Mouse (Mus musculus): ENCODE data around the gene Slc8a3. TPM values are rescaled to one million over a fixed set of nuclear protein-coding genes. Genes with fewer than 3 reads are reported as not detected.

Slc8a3 gene
- total and polyA plus RNA-seq, 3 experiments: 0.11 TPM; not detected in 2

DNA sequence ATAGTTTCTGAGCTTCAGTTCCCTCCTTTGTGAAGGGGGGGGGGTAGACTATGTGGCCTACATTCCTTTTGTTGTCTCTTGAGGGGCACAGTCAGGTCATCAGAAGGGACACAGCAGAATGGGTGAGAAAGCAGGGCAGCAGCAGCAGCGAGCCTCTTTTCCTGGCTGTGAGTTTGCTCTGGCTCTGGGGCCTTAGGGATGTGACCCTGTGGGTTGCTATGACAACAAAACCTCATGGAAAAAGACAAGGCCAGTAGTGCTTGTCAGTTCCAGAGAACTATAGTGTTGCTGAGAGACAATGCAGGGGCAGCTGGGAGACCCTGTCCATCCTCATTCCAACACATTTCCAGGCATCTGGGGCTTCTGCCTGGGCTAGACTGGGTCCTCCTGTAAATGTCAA, 129.8 kb downstream of the Slc8a3 start:
- Histone ChIP-seq H3K4me1 (ENCODE audit: control insufficient read depth in 1 of 2, insufficient read depth in 2 of 2) (no peaks in the 10 kb centered on the region; a peak in 1 of 4 replicates), H3K79me2 (replicated peaks; ENCODE audit: control insufficient read depth, extremely low read depth, insufficient read depth, poor library complexity, severe bottlenecking) (no peaks in the 10 kb centered on the region), H3K27me3 (replicated peaks) (peaks cover 71% of the 10 kb centered on the region), H3K4me2 (ENCODE audit: insufficient read depth, low read depth, poor library complexity, severe bottlenecking) (no peak overlapping the region), H3K27ac (ENCODE audit: insufficient read depth, low read depth) (no peak overlapping the region), H3K9me3 (replicated peaks; ENCODE audit: low read length) (no peaks in the 10 kb centered on the region), H3K9ac (ENCODE audit: insufficient read depth, low read depth) (no peak overlapping the region), H3K4me3 (replicated peaks in 1 of 3; ENCODE audit: low read depth in 2 of 3, low read length in 2 of 3, poor library complexity in 1 of 3) (no peak overlapping the region), H3K36me3 (replicated peaks in 1 of 2; ENCODE audit: control insufficient read depth in 1 of 2, insufficient read depth in 1 of 2, low read length in 1 of 2) (no peaks in the 10 kb centered on the region)
- in situ Hi-C loops (cut with MboI; ENCODE audit: low pct_ligation_motif_present, low pct_unique_long_range_greater_than_20kb, low sequenced_read_pairs): loop anchor here (5.0 kb wide), 1 partner anchor 199 kb away; no protein-coding TSS in a partner anchor
- DNase-seq (ENCODE audit: extremely low read depth): no peak
- TF ChIP-seq CHD1 (IDR thresholded peaks at IDR 0.05; ENCODE audit: low read depth, low read length) (no peak), POLR2A (IDR thresholded peaks at IDR 0.05; ENCODE audit: low read depth, low read length) (no peak), TCF12 (IDR thresholded peaks at IDR 0.05; ENCODE audit: low read depth, low read length) (no peak), ZC3H11A (IDR thresholded peaks at IDR 0.05; ENCODE audit: low read depth, low read length) (no peak), ZMIZ1 (IDR thresholded peaks at IDR 0.05; ENCODE audit: low read depth, low read length) (no peak), MAX (IDR thresholded peaks at IDR 0.05; ENCODE audit: low read length) (no peak)
- dilution Hi-C loops (cut with MboI; ENCODE audit: extremely low pct_ligation_motif_present, extremely low pct_unique_long_range_greater_than_20kb, low sequenced_read_pairs): no loop called here

DNA sequence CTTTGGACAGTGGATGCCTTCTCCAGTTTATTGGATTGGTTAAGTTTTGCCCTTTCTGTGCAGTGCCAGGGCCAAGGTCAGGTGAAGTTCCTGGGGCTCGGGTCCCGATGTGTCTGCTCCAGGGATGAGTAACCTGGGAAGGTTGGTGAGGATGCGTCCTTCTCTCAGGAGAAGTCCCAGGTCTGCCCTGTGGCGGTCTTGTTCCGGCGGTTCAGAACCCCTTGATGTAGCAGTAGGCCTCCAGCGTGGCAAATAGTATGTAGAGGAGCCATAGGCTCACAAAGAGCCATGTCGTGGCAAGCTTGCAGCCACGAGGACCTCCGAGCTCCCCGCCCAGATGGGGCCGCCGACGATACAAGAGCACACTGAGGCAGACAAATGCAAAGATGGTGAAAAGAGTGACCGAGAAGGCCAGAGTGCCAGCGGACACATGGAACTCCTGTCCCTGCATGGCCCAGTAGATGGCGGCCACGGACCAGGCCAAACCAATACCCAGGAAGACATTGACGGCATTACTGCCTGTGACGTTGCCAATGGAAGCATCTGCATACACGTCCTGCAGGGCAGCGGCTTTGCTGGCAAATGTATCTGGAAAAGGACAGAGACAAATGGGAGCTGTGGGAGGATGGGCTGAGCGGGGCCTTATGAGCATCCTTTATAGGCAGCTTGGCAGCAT, 133.6 kb downstream of the Slc8a3 start:
- peak; percentile 48 for DNase-seq (ENCODE audit: extremely low read depth)

DNA sequence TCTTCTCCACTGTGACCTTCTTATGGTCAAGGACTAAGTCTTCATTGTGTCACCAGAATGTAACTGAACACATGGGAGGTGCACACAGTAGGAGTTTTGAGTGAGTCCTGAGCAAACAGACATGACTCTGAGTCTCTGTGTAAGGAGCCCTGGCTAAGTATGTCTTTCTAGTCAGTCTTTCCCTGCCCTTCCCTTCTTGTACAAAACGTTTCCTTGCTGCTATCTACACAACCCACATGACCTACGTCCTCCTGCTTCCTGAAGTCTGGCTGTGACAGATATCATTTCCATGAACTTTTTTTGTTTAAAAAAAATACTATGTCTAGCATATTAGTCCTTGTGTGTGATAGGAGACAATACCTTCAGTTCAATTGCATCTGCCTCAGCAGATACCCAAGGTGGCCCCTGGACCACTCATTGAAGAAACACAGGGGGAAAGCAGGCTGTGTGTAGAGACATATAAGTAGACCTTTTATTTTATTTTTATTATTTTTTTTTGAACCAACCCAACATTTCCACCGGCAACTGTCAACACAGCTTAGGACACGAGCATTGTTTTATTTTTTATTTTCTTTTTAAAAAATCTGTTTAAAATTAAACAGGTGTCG, 135.4 kb downstream of the Slc8a3 start:
- in situ Hi-C loops (cut with MboI; ENCODE audit: low pct_ligation_motif_present, low pct_unique_long_range_greater_than_20kb, low sequenced_read_pairs) (no loop called here), dilution Hi-C loops (cut with MboI; ENCODE audit: extremely low pct_ligation_motif_present, extremely low pct_unique_long_range_greater_than_20kb, low sequenced_read_pairs) (no loop called here)
- no peak for DNase-seq (ENCODE audit: extremely low read depth)
- Histone ChIP-seq H3K79me2 (replicated peaks; ENCODE audit: control insufficient read depth, extremely low read depth, insufficient read depth, poor library complexity, severe bottlenecking) (no peaks in the 10 kb centered on the region), H3K9ac (ENCODE audit: insufficient read depth, low read depth) (no peak overlapping the region), H3K27ac (ENCODE audit: insufficient read depth, low read depth) (no peak overlapping the region), H3K4me3 (replicated peaks in 1 of 3; ENCODE audit: low read depth in 2 of 3, low read length in 2 of 3, poor library complexity in 1 of 3) (no peak overlapping the region), H3K4me2 (ENCODE audit: insufficient read depth, low read depth, poor library complexity, severe bottlenecking) (no peak overlapping the region), H3K27me3 (replicated peaks) (peaks cover 39% of the 10 kb centered on the region), H3K4me1 (ENCODE audit: control insufficient read depth in 1 of 2, insufficient read depth in 2 of 2) (no peaks in the 10 kb centered on the region; a peak in 1 of 4 replicates), H3K36me3 (replicated peaks in 1 of 2; ENCODE audit: control insufficient read depth in 1 of 2, insufficient read depth in 1 of 2, low read length in 1 of 2) (no peaks in the 10 kb centered on the region), H3K9me3 (replicated peaks; ENCODE audit: low read length) (no peaks in the 10 kb centered on the region)
- TF ChIP-seq RAD21 (IDR thresholded peaks at IDR 0.05; ENCODE audit: low read depth, low read length) (no peak), JUN (IDR thresholded peaks at IDR 0.05; ENCODE audit: insufficient read depth, low read depth, low read length) (no peak), CHD2 (IDR thresholded peaks at IDR 0.05; ENCODE audit: low read length) (no peak), MXI1 (IDR thresholded peaks at IDR 0.05; ENCODE audit: low read depth, low read length) (no peak), ZKSCAN1 (IDR thresholded peaks at IDR 0.05; ENCODE audit: borderline replicate concordance, low read depth, low read length) (0 out of 2 replicates have a peak, but pooled peaks have one; percentile 15)

More for the DNA sequence above, 133.6 kb downstream of the Slc8a3 start:
- Histone ChIP-seq H3K4me3 (replicated peaks in 1 of 3; ENCODE audit: low read depth in 2 of 3, low read length in 2 of 3, poor library complexity in 1 of 3) (no peak overlapping the region), H3K9ac (ENCODE audit: insufficient read depth, low read depth) (no peak overlapping the region), H3K9me3 (replicated peaks; ENCODE audit: low read length) (no peaks in the 10 kb centered on the region), H3K79me2 (replicated peaks; ENCODE audit: control insufficient read depth, extremely low read depth, insufficient read depth, poor library complexity, severe bottlenecking) (no peaks in the 10 kb centered on the region), H3K4me2 (ENCODE audit: insufficient read depth, low read depth, poor library complexity, severe bottlenecking) (0 out of 2 replicates have a peak overlapping the region, but pooled peaks have one; percentile 5), H3K36me3 (replicated peaks in 1 of 2; ENCODE audit: control insufficient read depth in 1 of 2, insufficient read depth in 1 of 2, low read length in 1 of 2) (no peaks in the 10 kb centered on the region), H3K4me1 (ENCODE audit: control insufficient read depth in 1 of 2, insufficient read depth in 2 of 2) (no peaks in the 10 kb centered on the region; a peak in 1 of 4 replicates), H3K27ac (ENCODE audit: insufficient read depth, low read depth) (no peak overlapping the region), H3K27me3 (replicated peaks) (peaks cover 51% of the 10 kb centered on the region)
- peak; percentile 55; the same call in 1 of the 2 replicates for TF ChIP-seq ELF1 (IDR thresholded peaks at IDR 0.05; ENCODE audit: low read depth, low read length)
- TF ChIP-seq KAT2A (IDR thresholded peaks at IDR 0.05; ENCODE audit: insufficient replicate concordance, low read length): no peak
- peak; percentile 29 to 82; a peak in 2 of 4 replicates for TF ChIP-seq CTCF (conservative IDR thresholded peaks at IDR 0.05 in 1 of 2, IDR thresholded peaks at IDR 0.05 in 1 of 2; ENCODE audit: low read depth in 2 of 2, low read length in 2 of 2)
- TF ChIP-seq RAD21 (IDR thresholded peaks at IDR 0.05; ENCODE audit: low read depth, low read length): peak; percentile 78
- peak; percentile 70 for TF ChIP-seq SMC3 (IDR thresholded peaks at IDR 0.05; ENCODE audit: low read depth, low read length)
- in situ Hi-C loops (cut with MboI; ENCODE audit: low pct_ligation_motif_present, low pct_unique_long_range_greater_than_20kb, low sequenced_read_pairs): no loop called here
- dilution Hi-C loops (cut with MboI; ENCODE audit: extremely low pct_ligation_motif_present, extremely low pct_unique_long_range_greater_than_20kb, low sequenced_read_pairs): no loop called here
